30 mouse cellular contexts compared by ENCODE assay signal in the genomic region with DNA sequence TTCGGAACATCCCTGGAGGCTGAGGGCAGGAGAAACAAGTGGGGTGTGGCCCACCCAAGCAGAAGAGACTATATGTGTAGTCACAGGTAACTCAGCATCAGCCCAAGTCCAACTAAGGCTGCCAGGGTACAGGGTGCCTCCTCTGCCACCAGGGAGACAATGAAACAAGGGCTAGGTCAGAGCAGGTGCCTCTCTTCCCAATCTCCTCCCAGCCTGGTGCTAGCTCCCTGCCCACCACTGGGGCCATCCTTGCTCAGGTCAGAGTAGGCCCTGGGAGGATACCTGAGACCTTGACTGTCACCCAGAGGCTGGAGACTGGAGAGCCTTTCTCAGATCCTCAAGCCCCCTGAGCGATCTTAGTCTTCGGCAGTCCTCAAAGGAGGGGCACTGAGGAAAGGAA. TPM values are rescaled to one million over a fixed set of nuclear protein-coding genes. Genes with fewer than 3 reads are reported as not detected.
"Had no signal": no experiment of that assay in that cellular context is flagged by ENCODE, and none has a peak within 500 bp of the region (broad histone marks: within the 10 kb centered on the region; RNA-seq: fewer than 3 reads in every experiment).

No protein-coding gene starts in this region.

- H3K27ac ChIP-seq: heart, embryonic 13.5 days; heart, embryonic 15.5 days; hindbrain, embryonic 13.5 days; hindbrain, embryonic 15.5 days; hindbrain, postnatal 0 days; kidney, embryonic 15.5 days; kidney, postnatal 0 days; limb, embryonic 12.5 days; liver, embryonic 13.5 days; liver, embryonic 15.5 days had no signal

- H3K27me3 ChIP-seq: heart, embryonic 15.5 days; hindbrain, embryonic 15.5 days; kidney, embryonic 15.5 days; limb, embryonic 12.5 days; liver, embryonic 13.5 days; liver, embryonic 15.5 days had no signal

- H3K9me3 ChIP-seq: heart, embryonic 13.5 days; heart, embryonic 15.5 days; hindbrain, embryonic 15.5 days; kidney, embryonic 15.5 days; limb, embryonic 12.5 days; liver, embryonic 13.5 days; liver, embryonic 15.5 days had no signal

- H3K9ac ChIP-seq: heart, embryonic 13.5 days; heart, embryonic 15.5 days; hindbrain, embryonic 13.5 days; hindbrain, embryonic 15.5 days; kidney, embryonic 15.5 days; limb, embryonic 12.5 days; liver, embryonic 13.5 days; liver, embryonic 15.5 days had no signal

- H3K4me1 ChIP-seq: liver, embryonic 13.5 days; liver, embryonic 15.5 days had no signal

- H3K4me3 ChIP-seq: heart, embryonic 13.5 days; heart, embryonic 15.5 days; hindbrain, embryonic 13.5 days; hindbrain, embryonic 15.5 days; kidney, embryonic 15.5 days; limb, embryonic 12.5 days; liver, embryonic 13.5 days; liver, embryonic 15.5 days had no signal

- H3K36me3 ChIP-seq: heart, embryonic 13.5 days; heart, embryonic 15.5 days; hindbrain, embryonic 13.5 days; hindbrain, embryonic 15.5 days; kidney, embryonic 15.5 days; liver, embryonic 13.5 days; liver, embryonic 15.5 days had no signal

- H3K4me2 ChIP-seq: heart, embryonic 11.5 days; heart, embryonic 13.5 days; heart, embryonic 15.5 days; hindbrain, embryonic 13.5 days; hindbrain, embryonic 15.5 days; kidney, embryonic 15.5 days; limb, embryonic 12.5 days; liver, embryonic 11.5 days; liver, embryonic 13.5 days; liver, embryonic 15.5 days had no signal

- DNase-seq: gastrocnemius, postnatal 14 days; gastrocnemius, postnatal 36 days; heart, adult 18-20 months; heart, postnatal 14 days; kidney, adult 11 months; kidney, adult 2 months; kidney, adult 9 months; kidney, postnatal 14 days; kidney, postnatal 36 days; layer of hippocampus, adult 9-11 months; layer of hippocampus, postnatal 36 days; left cerebral cortex, postnatal 4 days; liver; liver, embryonic 13.5 days had no signal

- ATAC-seq: hindbrain, postnatal 0 days; intestine, embryonic 16.5 days had no signal

RNA-seq across cellular contexts. Expression of a gene that starts 41.9 kb away (rescaled TPM):
- polyA plus RNA-seq: heart, embryonic 15.5 days had no signal

RNA-seq across cellular contexts. Expression of a gene that starts 43.5 kb away (rescaled TPM):
- total RNA-seq: gastrocnemius, adult 18-20 months; gastrocnemius, adult 8-10 months; gastrocnemius, postnatal 14 days; gastrocnemius, postnatal 36 days; hematopoietic stem cell, adult 5-6 weeks had no signal
- polyA plus RNA-seq: heart, embryonic 11.5 days; heart, embryonic 15.5 days; heart, postnatal 0 days; kidney, adult 2 months; liver, embryonic 11.5 days; liver, embryonic 13.5 days; liver, embryonic 15.5 days had no signal
